Mouse (Mus musculus) spleen, embryonic (tissue): ENCODE results near the gene Gys1.

Source experiments
- CTCF ChIA-PET: fragments of 350-600 bp; sonication (Branson Sonifier 250); formaldehyde crosslinking; loops from one replicate; lab custom pipeline; 2022; lab: Charles Lee

Gys1 gene

GRCm38 (mm10) chr7:45434203-45435015, at the start of gene Gys1:
Gene Gys1, plus strand, starts transcription at chr7:45434844.
- CTCF ChIA-PET: interaction anchor here (1.1 kb wide), 1 partner anchor 29 kb away, joined by 3 read pairs; no protein-coding TSS in a partner anchor

- CTCF ChIA-PET: no interaction called here
Observed at GRCm38 (mm10) chr7:45386077-45386476, 48.6 kb upstream of the Gys1 start.

GRCm38 (mm10) chr7:45395129-45395541, 39.5 kb upstream of the Gys1 start:
- CTCF ChIA-PET: interaction anchor here (0.7 kb wide), 1 partner anchor 18 kb away, joined by 15 read pairs; no protein-coding TSS in a partner anchor

- CTCF ChIA-PET: interaction anchor here (0.7 kb wide), 1 partner anchor 378 kb away, joined by 4 read pairs; the partner anchor contains the start of gene Rras
Observed at GRCm38 (mm10) chr7:45395578-45396336, 38.9 kb upstream of the Gys1 start, which contains the start of gene Snrnp70. Gene Snrnp70, minus strand, starts transcription at chr7:45395742.

GRCm38 (mm10) chr7:45396337-45396775, 38.3 kb upstream of the Gys1 start:
- CTCF ChIA-PET: interaction anchor here (0.7 kb wide), 1 partner anchor 378 kb away, joined by 4 read pairs; the partner anchor contains the start of gene Rras

- CTCF ChIA-PET: interaction anchor here (0.6 to 0.7 kb wide), 2 partner anchors 148 to 379 kb away, joined by 3 to 4 read pairs; partner anchors contain the start of gene Rras
Observed at GRCm38 (mm10) chr7:45396787-45397186, 37.9 kb upstream of the Gys1 start.

GRCm38 (mm10) chr7:45401521-45402085, 33.0 kb upstream of the Gys1 start:
- CTCF ChIA-PET: no interaction called here

GRCm38 (mm10) chr7:45403532-45404261, 30.9 kb upstream of the Gys1 start:
- CTCF ChIA-PET: interaction anchor here (0.6 to 0.8 kb wide), 6 partner anchors 10 to 321 kb away, joined by 3 to 5 read pairs (median 3); partner anchors contain the start of gene Ntf5

GRCm38 (mm10) chr7:45405091-45406075, 29.3 kb upstream of the Gys1 start, which contains the start of gene Kcna7:
Gene Kcna7, plus strand, starts transcription at chr7:45405653.
- CTCF ChIA-PET: interaction anchor here (0.6 to 0.9 kb wide), 6 partner anchors 17 to 156 kb away, joined by 3 to 13 read pairs (median 4); partner anchors contain the start of gene Gys1

- CTCF ChIA-PET: no interaction called here
Observed at GRCm38 (mm10) chr7:45406157-45407156, 28.2 kb upstream of the Gys1 start.

GRCm38 (mm10) chr7:45407836-45408235, 26.8 kb upstream of the Gys1 start:
- CTCF ChIA-PET: no interaction called here

GRCm38 (mm10) chr7:45408351-45408750, 26.3 kb upstream of the Gys1 start:
- CTCF ChIA-PET: no interaction called here

- CTCF ChIA-PET: no interaction called here
Observed at GRCm38 (mm10) chr7:45408949-45409348, 25.7 kb upstream of the Gys1 start.

GRCm38 (mm10) chr7:45409497-45410163, 25.0 kb upstream of the Gys1 start:
- CTCF ChIA-PET: no interaction called here

- CTCF ChIA-PET: no interaction called here
Observed at GRCm38 (mm10) chr7:45412421-45412820, 22.2 kb upstream of the Gys1 start.

- CTCF ChIA-PET: interaction anchor here (0.6 kb wide), 2 partner anchors 9 to 12 kb away, joined by 3 to 13 read pairs; no protein-coding TSS in a partner anchor
Observed at GRCm38 (mm10) chr7:45413113-45413863, 21.4 kb upstream of the Gys1 start, which contains the start of gene Ntf5. Gene Ntf5, plus strand, starts transcription at chr7:45413695.
